Mouse (Mus musculus) MEL (cell line): ENCODE measurements around the gene Meioc.

ENCODE experiments used
- CTCF ChIP-seq, 3 experiments: IDR thresholded peaks in 2 of 3; conservative IDR thresholded peaks in 1 of 3; 2 replicates each; pipeline ENCODE4 v1.5.1; 2011 to 2012; ENCODE audit warnings: low read length in 3 of 3, low read depth in 2 of 3, mild to moderate bottlenecking in 2 of 3, improper control_type of control experiment in 1 of 3, inconsistent platforms in 1 of 3, mixed read lengths in 1 of 3, moderate library complexity in 1 of 3; ENCODE audit not compliant: control insufficient read depth in 1 of 3, insufficient read depth in 1 of 3, poor library complexity in 1 of 3, severe bottlenecking in 1 of 3
- POLR2A ChIP-seq, 2 experiments: IDR thresholded peaks; 2 replicates each; pipeline ENCODE4 v1.6.1; 2011 to 2012; ENCODE audit warnings: low read length in 2 of 2, mild to moderate bottlenecking in 2 of 2, control low read depth in 1 of 2, improper control_type of control experiment in 1 of 2, low read depth in 1 of 2, moderate library complexity in 1 of 2; ENCODE audit not compliant: control insufficient read depth in 1 of 2, insufficient read depth in 1 of 2, poor library complexity in 1 of 2

GRCm38 (mm10) chr11:102646226-102646625 lies 17.3 kb upstream of the Meioc start:
- no peak for TF ChIP-seq POLR2A (IDR thresholded peaks at IDR 0.05; ENCODE audit: control insufficient read depth in 1 of 2, insufficient read depth in 1 of 2, low read depth in 1 of 2, low read length in 2 of 2, poor library complexity in 1 of 2)
- TF ChIP-seq CTCF (IDR thresholded peaks at IDR 0.05 in 2 of 3, conservative IDR thresholded peaks at IDR 0.05 in 1 of 3; ENCODE audit: control insufficient read depth in 1 of 3, insufficient read depth in 1 of 3, low read depth in 2 of 3, low read length in 3 of 3, poor library complexity in 1 of 3, severe bottlenecking in 1 of 3), result no peak
